Mouse (Mus musculus) E14TG2a.4 (cell line): ENCODE data around the gene Tmie.

Source experiments
- CTCF ChIP-seq: conservative IDR thresholded peaks from 2 replicates; pipeline ENCODE4 v1.5.1; 2014; ENCODE audit warnings: low read length
- NANOG ChIP-seq: IDR thresholded peaks from 2 replicates; pipeline ENCODE4 v1.6.1; 2014; ENCODE audit warnings: borderline replicate concordance, low read length, mixed read lengths
- POU5F1 ChIP-seq: IDR thresholded peaks from 2 replicates; pipeline ENCODE4 v1.6.1; 2014; ENCODE audit warnings: low read length, borderline replicate concordance

- TF ChIP-seq CTCF, result no peak
- TF ChIP-seq POU5F1, result no peak
- no peak for TF ChIP-seq NANOG
Measured at GRCm38 (mm10) chr9:110875288-110875695, 4.6 kb downstream of the Tmie start.
